Mouse (Mus musculus) testis, postnatal 10 days (tissue): ENCODE measurements around the gene Akr1a1.
"Not testable (repeated sequence)": the region's sequence is repeated elsewhere in the genome, so short reads cannot be mapped to it uniquely, and the experiment has no call there.

Experiments
- DNase-seq: peaks from one replicate; pipeline ENCODE4 v3.0.0; 2021; ENCODE audit warnings: low spot score

Akr1a1 gene

DNA sequence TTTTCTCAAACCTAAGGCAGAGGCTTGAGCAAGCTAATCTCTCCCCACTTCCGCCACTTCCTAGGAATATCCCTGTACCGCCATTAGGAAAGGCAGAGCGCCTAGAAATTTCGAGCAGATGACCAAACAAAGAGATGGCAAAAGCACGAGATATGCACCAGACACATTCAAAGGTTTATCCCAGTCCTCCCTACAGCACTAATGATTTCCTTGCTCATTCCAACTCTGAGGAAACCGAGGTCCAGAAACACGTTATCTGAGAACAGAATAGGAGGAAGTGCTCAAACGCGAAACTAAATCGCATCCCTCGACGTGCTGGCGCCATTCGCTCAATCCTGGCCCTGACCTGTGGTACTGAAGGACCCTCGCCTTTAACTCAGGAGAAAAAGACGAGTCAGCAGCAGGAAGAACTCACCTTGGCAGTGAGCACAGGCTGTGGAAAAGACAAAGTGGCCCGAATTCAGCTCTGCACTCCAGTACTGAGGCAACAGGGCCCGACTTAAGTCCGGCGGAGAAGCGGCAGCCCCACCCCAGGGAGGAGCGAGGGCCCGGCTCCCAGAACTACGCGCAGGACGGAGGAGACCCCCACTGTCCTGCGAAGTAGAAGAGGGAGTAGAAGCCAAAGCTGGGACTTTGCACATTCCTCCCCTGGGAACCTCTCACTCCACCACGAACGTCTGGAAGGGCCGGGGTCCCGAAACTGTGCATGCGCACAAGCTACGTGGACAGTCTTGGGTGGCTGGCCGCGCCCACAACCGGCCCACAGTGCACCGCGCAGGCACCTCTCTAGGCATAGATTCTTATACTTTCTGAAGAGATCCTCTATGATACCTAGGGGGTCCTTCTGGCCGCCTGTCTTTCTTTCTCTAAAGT, at the start of gene Akr1a1:
TSS of gene Akr1a1 (minus strand) at position 757 of the 873 bp plus-strand sequence.
- DNase-seq: peak; percentile 92

DNA sequence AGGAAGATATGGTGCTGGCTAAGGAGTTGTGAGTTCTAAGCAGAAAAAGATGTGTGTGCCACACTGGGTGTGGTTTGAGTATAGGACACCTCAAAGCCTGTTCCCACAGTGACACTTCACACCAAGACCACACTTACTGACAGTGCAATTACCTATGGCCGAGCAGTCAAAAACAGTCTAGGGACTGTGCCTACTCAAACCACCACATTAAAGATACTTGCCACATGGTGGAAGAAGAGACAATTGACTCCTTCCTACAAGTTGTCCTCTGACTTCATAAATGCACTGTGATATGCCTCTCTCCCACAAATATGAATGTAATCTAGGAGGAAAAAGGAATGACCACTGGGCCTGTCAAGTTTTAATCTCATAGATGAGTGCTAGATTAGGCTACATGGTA, 49.5 kb upstream of the Akr1a1 start:
- DNase-seq: no peak

DNA sequence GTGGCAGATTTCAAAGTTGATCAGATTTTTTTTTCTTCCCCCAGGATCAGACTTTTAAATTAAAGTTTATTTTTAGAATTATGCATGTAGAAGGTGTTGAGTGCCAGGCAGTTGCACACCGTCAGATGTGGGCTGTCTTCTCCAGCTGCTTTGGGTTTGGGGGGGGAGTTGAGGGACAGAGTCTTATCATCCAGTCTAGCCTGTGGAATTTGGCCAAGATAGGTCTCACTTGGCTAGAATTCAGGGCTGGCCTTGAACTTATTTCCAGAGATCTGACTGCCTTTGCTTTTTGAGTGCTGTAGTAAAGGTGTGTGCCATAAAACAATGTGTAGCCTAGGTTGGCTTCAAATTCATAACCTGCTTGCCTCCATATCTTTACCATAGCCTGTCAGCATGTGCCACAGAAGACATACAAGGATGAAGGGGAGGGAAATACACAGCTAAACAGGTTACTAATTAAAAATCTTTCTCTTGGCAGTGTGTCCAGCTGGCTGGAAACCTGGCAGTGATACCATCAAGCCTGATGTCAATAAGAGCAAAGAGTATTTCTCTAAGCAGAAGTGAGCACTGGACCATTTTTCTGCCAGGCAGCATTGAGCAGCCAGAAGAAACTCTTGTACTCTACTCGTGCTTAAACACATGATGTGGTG, 47.3 kb upstream of the Akr1a1 start:
- DNase-seq: no peak

- no peak for DNase-seq
Observed at GRCm38 (mm10) chr4:116693785-116694184, 42.3 kb upstream of the Akr1a1 start.

DNA sequence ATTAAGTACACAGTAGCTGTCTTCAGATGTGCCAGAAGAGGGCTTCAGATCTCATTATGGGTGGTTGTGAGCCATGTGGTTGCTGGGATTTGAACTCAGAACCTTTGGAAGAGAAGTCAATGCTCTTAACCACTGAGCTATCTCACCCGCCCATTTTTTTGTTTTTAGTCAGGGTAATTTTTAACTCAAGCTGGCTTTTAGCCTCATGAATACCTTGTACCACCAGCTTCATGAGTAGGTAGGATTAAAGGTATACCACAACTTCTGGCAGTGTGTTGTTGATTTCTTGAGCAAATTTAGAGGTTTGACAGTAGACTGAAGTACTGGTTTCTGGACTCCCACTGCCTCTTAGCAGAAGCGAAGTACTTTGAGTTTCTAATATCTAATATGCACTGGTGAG, 40.7 kb upstream of the Akr1a1 start:
- DNase-seq: no peak

GRCm38 (mm10) chr4:116689309-116689876, 37.9 kb upstream of the Akr1a1 start:
- no peak for DNase-seq

DNA sequence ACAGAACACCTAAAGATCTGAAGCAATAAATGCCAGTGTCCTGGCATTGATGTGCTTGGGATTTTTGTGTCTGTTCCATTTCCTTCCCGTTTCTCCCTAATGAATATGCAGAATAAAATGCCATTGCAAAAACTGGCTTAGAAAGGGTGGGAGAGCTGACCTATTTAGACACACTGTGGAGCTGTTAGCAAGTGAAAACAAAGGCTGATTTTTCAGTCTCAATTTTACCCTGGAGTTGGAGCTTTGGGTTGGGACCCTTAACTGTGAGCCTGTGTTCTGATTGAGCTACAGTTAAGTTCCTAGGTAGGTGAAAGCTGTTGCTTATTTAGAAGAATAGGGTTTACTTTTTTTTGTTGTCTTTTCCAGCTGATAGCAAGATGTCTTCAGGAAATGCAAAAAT, 35.6 kb upstream of the Akr1a1 start:
- DNase-seq: no peak

GRCm38 (mm10) chr4:116685402-116686061, 34.1 kb upstream of the Akr1a1 start, which contains the start of gene Prdx1:
Prdx1 (plus strand) TSS chr4:116685544.
- peak; percentile 99 for DNase-seq

GRCm38 (mm10) chr4:116684665-116685064, 33.2 kb upstream of the Akr1a1 start:
- DNase-seq: no peak

GRCm38 (mm10) chr4:116683957-116684356, 32.5 kb upstream of the Akr1a1 start:
- DNase-seq: no peak

DNA sequence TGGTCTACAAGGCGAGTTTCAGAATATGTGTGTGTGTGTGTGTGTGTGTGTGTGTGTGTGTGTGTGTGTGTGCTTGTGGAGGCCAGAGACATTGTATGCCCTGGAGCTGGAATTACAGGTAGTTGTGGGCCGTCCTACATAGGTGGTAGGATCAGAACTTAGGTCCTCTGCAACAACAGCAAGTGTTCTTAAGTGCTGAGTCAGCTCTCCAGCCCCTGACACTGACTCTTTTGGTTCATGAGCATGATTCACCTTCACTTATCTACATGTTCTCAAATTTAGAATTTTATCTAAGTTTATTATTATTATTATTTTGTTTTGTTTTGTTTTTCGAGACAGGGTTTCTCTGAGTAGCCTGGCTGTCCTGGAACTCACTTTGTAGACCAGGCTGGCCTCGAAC, 29.0 kb upstream of the Akr1a1 start:
- not testable (repeated sequence) for DNase-seq

GRCm38 (mm10) chr4:116679141-116679540, 27.7 kb upstream of the Akr1a1 start:
- DNase-seq: no peak

DNA sequence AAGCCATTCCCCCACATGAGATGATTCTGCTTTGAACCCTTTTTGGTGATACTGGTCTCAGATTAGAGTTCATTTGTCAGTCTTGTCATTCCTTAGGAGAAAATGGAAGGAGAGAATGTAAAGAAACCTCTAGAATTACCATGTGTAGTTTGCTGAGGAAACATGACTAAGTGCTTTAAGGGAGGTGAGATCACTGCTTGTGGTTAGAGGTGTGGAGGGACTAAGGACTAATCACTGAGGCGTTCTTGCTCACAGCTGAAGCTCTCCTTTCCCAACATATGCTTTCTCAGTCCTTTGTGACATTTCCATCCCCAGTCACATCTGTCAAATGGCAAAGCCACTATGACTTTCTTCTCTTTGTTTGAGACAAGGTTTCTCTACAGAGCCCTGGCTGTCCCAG, 26.3 kb upstream of the Akr1a1 start:
- DNase-seq: no peak

- no peak for DNase-seq
Observed at GRCm38 (mm10) chr4:116676027-116676426, 24.5 kb upstream of the Akr1a1 start.

DNA sequence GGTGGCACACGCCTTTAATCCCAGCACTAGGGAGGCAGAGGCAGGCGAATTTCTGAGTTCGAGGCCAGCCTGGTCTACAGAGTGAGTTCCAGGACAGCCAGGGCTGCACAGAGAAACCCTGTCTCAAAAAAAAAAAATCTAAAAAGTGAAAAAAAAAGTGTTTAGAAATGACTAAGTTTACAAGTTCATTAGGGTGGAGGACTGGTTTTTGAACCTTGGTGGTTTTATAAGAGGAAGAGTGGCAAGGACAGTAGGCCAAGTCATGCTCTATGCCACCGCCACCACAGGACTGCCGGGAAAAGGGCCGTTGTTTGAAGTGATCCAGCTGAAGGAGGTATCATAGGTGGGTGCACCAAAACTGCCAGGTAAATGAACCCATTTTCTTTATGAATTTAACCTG, 23.3 kb upstream of the Akr1a1 start:
- not testable (repeated sequence) for DNase-seq

DNA sequence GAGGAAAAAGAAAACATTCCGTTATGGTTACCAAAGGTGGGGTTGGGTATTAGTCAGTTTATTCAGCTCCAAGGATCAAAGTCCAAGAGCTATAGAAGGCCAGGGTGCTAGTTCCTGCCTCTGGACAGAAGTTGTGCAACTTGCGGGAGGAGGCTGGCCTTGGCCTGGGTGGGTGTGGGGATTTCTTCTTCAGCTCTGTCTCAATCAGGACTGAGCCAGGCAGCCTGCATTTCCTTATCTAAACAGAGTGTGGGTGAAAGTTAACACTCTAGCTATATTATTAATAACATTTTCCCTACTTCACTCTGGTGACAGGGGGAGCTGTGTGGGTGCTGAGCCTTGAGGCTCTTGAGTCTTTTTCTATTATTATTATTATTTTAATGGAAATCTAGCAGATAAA, 21.3 kb upstream of the Akr1a1 start:
- no peak for DNase-seq

GRCm38 (mm10) chr4:116669291-116669690, 17.8 kb upstream of the Akr1a1 start:
- DNase-seq: no peak

GRCm38 (mm10) chr4:116668145-116668544, 16.7 kb upstream of the Akr1a1 start:
- no peak for DNase-seq

GRCm38 (mm10) chr4:116666625-116667024, 15.1 kb upstream of the Akr1a1 start:
- no peak for DNase-seq

- no peak for DNase-seq
Observed at GRCm38 (mm10) chr4:116661998-116662397, 10.5 kb upstream of the Akr1a1 start.

- no peak for DNase-seq
Observed at GRCm38 (mm10) chr4:116660829-116661228, 9.3 kb upstream of the Akr1a1 start.

DNA sequence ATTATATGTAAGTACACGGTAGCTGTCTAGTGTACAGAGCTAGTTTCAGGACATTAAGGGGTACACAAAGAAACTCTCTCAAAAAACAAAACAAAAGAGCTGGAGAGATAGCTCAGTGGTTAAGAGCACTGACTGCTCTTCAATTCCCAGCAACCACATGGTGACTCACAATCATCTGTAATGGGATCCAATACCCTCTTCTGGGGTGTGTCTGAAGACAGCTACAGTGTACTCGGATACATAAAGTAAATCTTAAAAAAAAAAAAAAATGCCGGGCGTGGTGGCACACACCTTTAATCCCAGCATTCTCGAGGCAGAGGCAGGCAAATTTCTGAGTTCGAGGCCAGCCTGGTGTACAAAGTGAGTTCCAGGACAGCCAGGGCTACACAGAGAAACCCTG, 8.4 kb upstream of the Akr1a1 start:
- not testable (repeated sequence) for DNase-seq
